Mouse (Mus musculus): ENCODE data around the gene Fgfr2. TPM values are rescaled to one million over a fixed set of nuclear protein-coding genes. Genes with fewer than 3 reads are reported as not detected.

The Fgfr2 gene
- polyA plus RNA-seq, 1 experiment, result 14.8 TPM

- H3K4me1 ChIP-seq (ENCODE audit: control insufficient read depth, insufficient read depth, low read length), result no peaks in the 10 kb centered on the region
- no peak overlapping the region for H3K4me3 ChIP-seq (ENCODE audit: insufficient read depth, low read depth, low read length)
- 52% methylated on average over 3 of the region's 3 CpGs for WGBS
- H3K27me3 ChIP-seq (replicated peaks; ENCODE audit: control insufficient read depth, insufficient read depth, low read length), result no peaks in the 10 kb centered on the region
- no peaks in the 10 kb centered on the region for H3K36me3 ChIP-seq (ENCODE audit: control insufficient read depth, insufficient read depth, low read length)
- peak; percentile 76 for DNase-seq
- TF ChIP-seq CTCF (conservative IDR thresholded peaks at IDR 0.05; ENCODE audit: insufficient read depth, insufficient read length, low read depth, low read length) (peak; percentile 56), POLR2A (IDR thresholded peaks at IDR 0.05; ENCODE audit: low read depth, low read length) (no peak)
- no peak overlapping the region for H3K27ac ChIP-seq (ENCODE audit: insufficient read depth, low read depth, low read length)
These were observed 651.8 kb downstream of the Fgfr2 start for GRCm38 (mm10) chr7:132471327-132471726.

GRCm38 (mm10) chr7:132468391-132468790 is 654.8 kb downstream of the Fgfr2 start:
- Histone ChIP-seq H3K27ac (ENCODE audit: insufficient read depth, low read depth, low read length) (no peak overlapping the region), H3K27me3 (replicated peaks; ENCODE audit: control insufficient read depth, insufficient read depth, low read length) (no peaks in the 10 kb centered on the region), H3K36me3 (ENCODE audit: control insufficient read depth, insufficient read depth, low read length) (no peaks in the 10 kb centered on the region), H3K4me3 (ENCODE audit: insufficient read depth, low read depth, low read length) (no peak overlapping the region), H3K4me1 (ENCODE audit: control insufficient read depth, insufficient read depth, low read length) (no peaks in the 10 kb centered on the region)
- TF ChIP-seq CTCF (conservative IDR thresholded peaks at IDR 0.05; ENCODE audit: insufficient read depth, insufficient read length, low read depth, low read length) (no peak), POLR2A (IDR thresholded peaks at IDR 0.05; ENCODE audit: low read depth, low read length) (no peak)
- no peak for DNase-seq

- H3K4me3 ChIP-seq (ENCODE audit: insufficient read depth, low read depth, low read length), result no peak overlapping the region
- no peaks in the 10 kb centered on the region for H3K27me3 ChIP-seq (replicated peaks; ENCODE audit: control insufficient read depth, insufficient read depth, low read length)
- WGBS, result 90% methylated on average over 5 of the region's 5 CpGs
- H3K36me3 ChIP-seq (ENCODE audit: control insufficient read depth, insufficient read depth, low read length), result no peaks in the 10 kb centered on the region
- TF ChIP-seq CTCF (conservative IDR thresholded peaks at IDR 0.05; ENCODE audit: insufficient read depth, insufficient read length, low read depth, low read length), result no peak
- no peak for TF ChIP-seq POLR2A (IDR thresholded peaks at IDR 0.05; ENCODE audit: low read depth, low read length)
- no peak overlapping the region for H3K27ac ChIP-seq (ENCODE audit: insufficient read depth, low read depth, low read length)
- H3K4me1 ChIP-seq (ENCODE audit: control insufficient read depth, insufficient read depth, low read length), result no peaks in the 10 kb centered on the region
- no peak for DNase-seq
These were observed 657.3 kb downstream of the Fgfr2 start for GRCm38 (mm10) chr7:132465897-132466296.

- Histone ChIP-seq H3K27ac (ENCODE audit: insufficient read depth, low read depth, low read length) (no peak overlapping the region), H3K36me3 (ENCODE audit: control insufficient read depth, insufficient read depth, low read length) (no peaks in the 10 kb centered on the region), H3K4me3 (ENCODE audit: insufficient read depth, low read depth, low read length) (no peak overlapping the region), H3K4me1 (ENCODE audit: control insufficient read depth, insufficient read depth, low read length) (no peaks in the 10 kb centered on the region), H3K27me3 (replicated peaks; ENCODE audit: control insufficient read depth, insufficient read depth, low read length) (no peaks in the 10 kb centered on the region)
- WGBS, result 78% methylated on average over 1 of the region's 1 CpGs
- no peak for TF ChIP-seq POLR2A (IDR thresholded peaks at IDR 0.05; ENCODE audit: low read depth, low read length)
- TF ChIP-seq CTCF (conservative IDR thresholded peaks at IDR 0.05; ENCODE audit: insufficient read depth, insufficient read length, low read depth, low read length), result no peak
- no peak for DNase-seq
These were observed 658.3 kb downstream of the Fgfr2 start for GRCm38 (mm10) chr7:132464894-132465293.

GRCm38 (mm10) chr7:132458493-132458892 is 664.7 kb downstream of the Fgfr2 start:
- no peaks in the 10 kb centered on the region for H3K36me3 ChIP-seq (ENCODE audit: control insufficient read depth, insufficient read depth, low read length)
- DNase-seq, result no peak
- no peaks in the 10 kb centered on the region for H3K27me3 ChIP-seq (replicated peaks; ENCODE audit: control insufficient read depth, insufficient read depth, low read length)
- H3K4me3 ChIP-seq (ENCODE audit: insufficient read depth, low read depth, low read length), result no peak overlapping the region
- TF ChIP-seq POLR2A (IDR thresholded peaks at IDR 0.05; ENCODE audit: low read depth, low read length) (no peak), CTCF (conservative IDR thresholded peaks at IDR 0.05; ENCODE audit: insufficient read depth, insufficient read length, low read depth, low read length) (no peak)
- 86% methylated on average over 7 of the region's 7 CpGs for WGBS
- no peak overlapping the region for H3K27ac ChIP-seq (ENCODE audit: insufficient read depth, low read depth, low read length)
- no peaks in the 10 kb centered on the region for H3K4me1 ChIP-seq (ENCODE audit: control insufficient read depth, insufficient read depth, low read length)

- H3K4me3 ChIP-seq (ENCODE audit: insufficient read depth, low read depth, low read length), result no peak overlapping the region
- H3K27me3 ChIP-seq (replicated peaks; ENCODE audit: control insufficient read depth, insufficient read depth, low read length), result no peaks in the 10 kb centered on the region
- no peaks in the 10 kb centered on the region for H3K4me1 ChIP-seq (ENCODE audit: control insufficient read depth, insufficient read depth, low read length)
- WGBS, result 58% methylated on average over 11 of the region's 11 CpGs
- H3K36me3 ChIP-seq (ENCODE audit: control insufficient read depth, insufficient read depth, low read length), result no peaks in the 10 kb centered on the region
- DNase-seq, result no peak
- no peak for TF ChIP-seq CTCF (conservative IDR thresholded peaks at IDR 0.05; ENCODE audit: insufficient read depth, insufficient read length, low read depth, low read length)
- no peak for TF ChIP-seq POLR2A (IDR thresholded peaks at IDR 0.05; ENCODE audit: low read depth, low read length)
- no peak overlapping the region for H3K27ac ChIP-seq (ENCODE audit: insufficient read depth, low read depth, low read length)
These were observed 668.0 kb downstream of the Fgfr2 start for GRCm38 (mm10) chr7:132455071-132455720.

- Histone ChIP-seq H3K27ac (ENCODE audit: insufficient read depth, low read depth, low read length) (no peak overlapping the region), H3K36me3 (ENCODE audit: control insufficient read depth, insufficient read depth, low read length) (no peaks in the 10 kb centered on the region), H3K4me1 (ENCODE audit: control insufficient read depth, insufficient read depth, low read length) (no peaks in the 10 kb centered on the region), H3K4me3 (ENCODE audit: insufficient read depth, low read depth, low read length) (no peak overlapping the region), H3K27me3 (replicated peaks; ENCODE audit: control insufficient read depth, insufficient read depth, low read length) (no peaks in the 10 kb centered on the region)
- TF ChIP-seq CTCF (conservative IDR thresholded peaks at IDR 0.05; ENCODE audit: insufficient read depth, insufficient read length, low read depth, low read length) (no peak), POLR2A (IDR thresholded peaks at IDR 0.05; ENCODE audit: low read depth, low read length) (no peak)
- DNase-seq, result no peak
- 72% methylated on average over 6 of the region's 6 CpGs for WGBS
These were observed 673.0 kb downstream of the Fgfr2 start for GRCm38 (mm10) chr7:132449891-132450735.

Data from kidney, adult 2 months (tissue).